Mouse (Mus musculus) myocyte (in vitro differentiated cells): ENCODE results near the gene Gm49416. TPM values are rescaled to one million over a fixed set of nuclear protein-coding genes. Genes with fewer than 3 reads are reported as not detected.

Experiments
- H3K27me3 ChIP-seq: one replicate; pipeline ENCODE4 v1.6.1; 2011; ENCODE audit not compliant: control insufficient read depth, insufficient read depth, insufficient read length
- H3K36me3 ChIP-seq: one replicate; pipeline ENCODE4 v1.6.1; 2011; ENCODE audit not compliant: control insufficient read depth, insufficient read depth
- H3K4me2 ChIP-seq: one replicate; pipeline ENCODE4 v1.6.1; 2011; ENCODE audit warnings: low read depth, control low read depth
- H3K4me3 ChIP-seq: one replicate; pipeline ENCODE4 v1.5.1; 2011; ENCODE audit warnings: mild to moderate bottlenecking, control low read depth, moderate library complexity
- H3K79me2 ChIP-seq: one replicate; pipeline ENCODE4 v1.6.1; 2011; ENCODE audit not compliant: control insufficient read depth, insufficient read depth
- H3ac ChIP-seq: one replicate; pipeline ENCODE4 v1.6.1; 2011; ENCODE audit not compliant: control insufficient read depth, insufficient read length
- CEBPB ChIP-seq: IDR thresholded peaks from 2 replicates; pipeline ENCODE4 v1.6.1; 2011; ENCODE audit warnings: mild to moderate bottlenecking, moderate library complexity; ENCODE audit not compliant: poor library complexity, insufficient read depth, severe bottlenecking
- E2F4 ChIP-seq: IDR thresholded peaks from one replicate; pipeline ENCODE4 v1.6.1; 2011; ENCODE audit warnings: mild to moderate bottlenecking, control low read depth, moderate library complexity; ENCODE audit not compliant: insufficient read depth
- MAX ChIP-seq: IDR thresholded peaks from one replicate; pipeline ENCODE4 v1.6.1; 2011; ENCODE audit warnings: low read depth, mild to moderate bottlenecking, control low read depth
- MYOD1 ChIP-seq, 3 experiments: IDR thresholded peaks; one replicate each; pipeline ENCODE4 v1.6.1; 2011; ENCODE audit warnings: control low read depth in 2 of 3, low read depth in 2 of 3, mild to moderate bottlenecking in 2 of 3, moderate library complexity in 1 of 3; ENCODE audit not compliant: insufficient read length in 2 of 3, control insufficient read depth in 1 of 3
- MYOG ChIP-seq, 3 experiments: IDR thresholded peaks; one replicate each; pipeline ENCODE4 v1.6.1; 2011; ENCODE audit warnings: control low read depth in 2 of 3, low read depth in 2 of 3, mild to moderate bottlenecking in 2 of 3; ENCODE audit not compliant: insufficient read length in 2 of 3, control insufficient read depth in 1 of 3, insufficient read depth in 1 of 3
- POLR2A ChIP-seq: IDR thresholded peaks from one replicate; pipeline ENCODE4 v1.6.1; 2011; ENCODE audit warnings: low read depth, mild to moderate bottlenecking, control low read depth, moderate library complexity; ENCODE audit not compliant: insufficient read length
- POLR2AphosphoS2 ChIP-seq: IDR thresholded peaks from one replicate; pipeline ENCODE4 v1.6.1; 2011; ENCODE audit warnings: low read depth, control low read depth; ENCODE audit not compliant: insufficient read length
- REST ChIP-seq: IDR thresholded peaks from one replicate; pipeline ENCODE4 v1.6.1; 2011; ENCODE audit warnings: mild to moderate bottlenecking, control low read depth, moderate library complexity; ENCODE audit not compliant: insufficient read depth, insufficient read length
- SRF ChIP-seq: IDR thresholded peaks from one replicate; pipeline ENCODE4 v1.6.1; 2011; ENCODE audit warnings: low read depth; ENCODE audit not compliant: control insufficient read depth, insufficient read length
- TCF12 ChIP-seq: IDR thresholded peaks from one replicate; pipeline ENCODE4 v1.6.1; 2011; ENCODE audit warnings: mild to moderate bottlenecking, control low read depth; ENCODE audit not compliant: poor library complexity, insufficient read depth, severe bottlenecking
- TCF3 ChIP-seq: IDR thresholded peaks from one replicate; pipeline ENCODE4 v1.6.1; 2011; ENCODE audit warnings: low read depth, control low read depth; ENCODE audit not compliant: insufficient read length
- USF1 ChIP-seq: IDR thresholded peaks from one replicate; pipeline ENCODE4 v1.6.1; 2011; ENCODE audit warnings: low read depth, mild to moderate bottlenecking, control low read depth, moderate library complexity
- polyA plus RNA-seq: library from polyadenylated mRNA; unstranded; fragments of >200 nt; fragmentation: generic; extraction: Trizol; gene quantifications from one replicate; pipeline ENCODE4 v1.2.1, GENCODE M21; 2012; ENCODE audit warnings: missing spikeins

Gene Gm49416
- polyA plus RNA-seq, 1 experiment = 0.44 TPM

DNA sequence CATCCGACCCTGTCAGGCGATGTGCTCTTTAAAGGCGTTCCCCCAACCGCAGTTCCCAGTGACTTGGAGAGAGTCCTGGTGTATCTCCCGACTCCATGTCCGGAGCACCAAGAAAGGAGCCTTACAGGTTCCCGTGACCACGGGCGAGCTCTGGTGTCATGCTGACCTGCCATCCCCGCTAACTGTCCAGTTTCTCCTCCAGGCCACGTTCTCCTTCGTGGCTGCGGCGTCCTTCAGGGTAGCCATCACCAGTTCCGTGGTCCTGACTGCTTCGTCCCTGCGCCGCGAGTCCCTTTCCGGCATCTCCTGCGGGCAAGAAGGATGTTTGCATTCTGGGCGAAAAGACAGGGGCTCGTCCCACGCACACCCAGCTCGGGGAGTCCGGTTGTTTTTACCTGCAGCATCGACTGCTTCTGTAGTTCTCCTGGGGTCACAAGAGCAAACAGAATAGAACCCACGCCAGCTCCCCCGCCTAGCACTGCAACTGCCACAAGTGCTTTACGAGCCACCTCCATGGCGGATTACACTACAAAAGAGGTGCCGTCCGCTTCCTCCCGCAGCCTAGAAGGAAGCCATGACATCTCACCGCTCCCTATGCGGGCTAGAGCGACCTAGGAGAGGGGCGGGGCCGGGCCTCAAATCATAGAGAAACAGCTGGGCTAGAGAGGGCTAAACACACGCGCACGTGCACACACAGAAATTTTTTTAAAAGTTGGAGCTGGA is 8.3 kb upstream of the Gm49416 start, which contains the start of gene Uqcc3:
Uqcc3 (minus strand) TSS at position 613 of the 723 bp plus-strand sequence.
- Histone ChIP-seq H3K79me2 (no peaks in the 10 kb centered on the region), H3K4me3 (peak within 1 kb of the TSS; percentile 72), H3K36me3 (peaks cover 15% of the 10 kb centered on the region), H3K4me2 (peak within 1 kb of the TSS; percentile 93), H3ac (peak within 1 kb of the TSS; percentile 31), H3K27me3 (no peaks in the 10 kb centered on the region)
- TF ChIP-seq SRF = no peak
- TF ChIP-seq MYOG (IDR thresholded peaks at IDR 0.05; ENCODE audit: control insufficient read depth in 1 of 3, insufficient read depth in 1 of 3, insufficient read length in 2 of 3, low read depth in 2 of 3) = peak in 1 of 3 experiments; percentile 28
- TF ChIP-seq REST = no peak
- TF ChIP-seq TCF12 = no peak
- TF ChIP-seq CEBPB = no peak
- TF ChIP-seq E2F4 = no peak
- TF ChIP-seq POLR2AphosphoS2 = peak; percentile 76
- TF ChIP-seq POLR2A = peak; percentile 76
- TF ChIP-seq MYOD1 (IDR thresholded peaks at IDR 0.05; ENCODE audit: control insufficient read depth in 1 of 3, insufficient read length in 2 of 3, low read depth in 2 of 3) = no peak
- peak; percentile 80 for TF ChIP-seq MAX
- no peak for TF ChIP-seq TCF3
- TF ChIP-seq USF1 = peak; percentile 68

GRCm38 (mm10) chr19:8881034-8881392 is 7.7 kb upstream of the Gm49416 start:
- peak overlapping the region; percentile 31 for H3ac ChIP-seq
- H3K27me3 ChIP-seq = no peaks in the 10 kb centered on the region
- H3K4me3 ChIP-seq = peak overlapping the region; percentile 72
- TF ChIP-seq E2F4 (no peak), CEBPB (no peak), REST (no peak), TCF3 (no peak), SRF (no peak), MYOD1 (IDR thresholded peaks at IDR 0.05; ENCODE audit: control insufficient read depth in 1 of 3, insufficient read length in 2 of 3, low read depth in 2 of 3) (no peak), TCF12 (no peak), POLR2AphosphoS2 (no peak), USF1 (no peak), POLR2A (no peak), MAX (no peak)
- peak overlapping the region; percentile 93 for H3K4me2 ChIP-seq
- no peaks in the 10 kb centered on the region for H3K79me2 ChIP-seq
- peaks cover 9% of the 10 kb centered on the region for H3K36me3 ChIP-seq

- no peaks in the 10 kb centered on the region for H3K27me3 ChIP-seq
- peaks cover 3% of the 10 kb centered on the region for H3K79me2 ChIP-seq
- no peak for TF ChIP-seq POLR2AphosphoS2
- TF ChIP-seq TCF12 = no peak
- TF ChIP-seq SRF = no peak
- no peak for TF ChIP-seq USF1
- no peak for TF ChIP-seq CEBPB
- no peak for TF ChIP-seq MAX
- TF ChIP-seq MYOG (IDR thresholded peaks at IDR 0.05; ENCODE audit: control insufficient read depth in 1 of 3, insufficient read depth in 1 of 3, insufficient read length in 2 of 3, low read depth in 2 of 3) = no peak
- no peak for TF ChIP-seq POLR2A
- TF ChIP-seq REST = no peak
- H3K36me3 ChIP-seq = no peaks in the 10 kb centered on the region
- H3K4me3 ChIP-seq = no peak within 1 kb of the TSS
- no peak within 1 kb of the TSS for H3ac ChIP-seq
- H3K4me2 ChIP-seq = no peak within 1 kb of the TSS
Observed at GRCm38 (mm10) chr19:8883616-8884015, 5.1 kb upstream of the Gm49416 start, which contains the start of the genes Lbhd1 and Gm49403. TSS of gene Lbhd1 (plus strand) at chr19:8883732. TSS of gene Gm49403 (plus strand) at chr19:8883930.

GRCm38 (mm10) chr19:8886916-8887584 is 1.7 kb upstream of the Gm49416 start:
- H3K79me2 ChIP-seq = peaks cover 23% of the 10 kb centered on the region
- no peak for TF ChIP-seq SRF
- no peak for TF ChIP-seq POLR2A
- no peak for TF ChIP-seq TCF3
- TF ChIP-seq USF1 = no peak
- no peak for TF ChIP-seq REST
- no peak for TF ChIP-seq TCF12
- no peak for TF ChIP-seq MAX
- H3K27me3 ChIP-seq = no peaks in the 10 kb centered on the region
- H3K4me2 ChIP-seq = peak overlapping the region; percentile 95
- peak overlapping the region; percentile 53 for H3K4me3 ChIP-seq
- no peaks in the 10 kb centered on the region for H3K36me3 ChIP-seq
- no peak overlapping the region for H3ac ChIP-seq
